Mouse (Mus musculus) midbrain, embryonic 14.5 days (tissue): ENCODE measurements around the gene Cpne4. TPM values are rescaled to one million over a fixed set of nuclear protein-coding genes. Genes with fewer than 3 reads are reported as not detected.

Experiments
- ATAC-seq: fragments of 200-750 bp; cut with Nextera tagmentation; 2 replicates; pipeline ENCODE4 v1.8.0; 2017; ENCODE audit warnings: moderate number of reproducible peaks, moderate library complexity; ENCODE audit not compliant: low FRiP score, low TSS enrichment
- DNase-seq: peaks from one replicate; pipeline ENCODE4 v3.0.0-alpha.2; 2015
- H3K27ac ChIP-seq: fragments of 300-500 bp; sonication (generic); replicated peaks from 2 replicates; pipeline ENCODE4 v1.5.1; 2014; ENCODE audit warnings: mild to moderate bottlenecking, low read depth, low read length, moderate library complexity
- H3K27me3 ChIP-seq: fragments of 300-500 bp; sonication (generic); 2 replicates; pipeline ENCODE4 v1.6.1; 2014; ENCODE audit warnings: low read length, control low read depth, mixed read lengths; ENCODE audit not compliant: control insufficient read depth, insufficient read depth
- H3K36me3 ChIP-seq: fragments of 300-500 bp; sonication (generic); 2 replicates; pipeline ENCODE4 v1.6.1; 2014; ENCODE audit warnings: low read length, control low read depth; ENCODE audit not compliant: control insufficient read depth, insufficient read depth
- H3K4me1 ChIP-seq: fragments of 300-500 bp; sonication (generic); 2 replicates; pipeline ENCODE4 v1.6.1; 2014; ENCODE audit warnings: mild to moderate bottlenecking, antibody characterized with exemption, low read length, control low read depth; ENCODE audit not compliant: control insufficient read depth, insufficient read depth
- H3K4me2 ChIP-seq: fragments of 300-500 bp; sonication (generic); 2 replicates; pipeline ENCODE4 v1.6.1; 2014; ENCODE audit warnings: mild to moderate bottlenecking, low read length, moderate library complexity
- H3K4me3 ChIP-seq: fragments of 300-500 bp; sonication (generic); replicated peaks from 2 replicates; pipeline ENCODE4 v1.5.1; 2014; ENCODE audit warnings: low read depth, low read length
- H3K9ac ChIP-seq: fragments of 300-500 bp; sonication (generic); replicated peaks from 2 replicates; pipeline ENCODE4 v1.6.1; 2014; ENCODE audit warnings: mild to moderate bottlenecking, low read length, moderate library complexity
- H3K9me3 ChIP-seq: fragments of 300-500 bp; sonication (generic); 2 replicates; pipeline ENCODE4 v1.6.1; 2016; ENCODE audit warnings: low read length, control low read depth, mixed read lengths; ENCODE audit not compliant: control insufficient read depth
- WGBS: fragments of 180-500 bp; shearing (Covaris S2); extraction: QIAGEN DNeasy Blood & Tissue Kit; methylation state at CpG from one replicate; pipeline ENCODE4 v1.1.7; 2014; 5-methylcytosine and 5-hydroxymethylcytosine counted together
- polyA plus RNA-seq: library from polyadenylated mRNA; unstranded; fragments of >200 nt; fragmentation: Nextera tagmentation; extraction: Ambion mirVana; gene quantifications from 2 replicates; pipeline ENCODE4 v1.2.1, GENCODE M21; 2014

Gene Cpne4
- polyA plus RNA-seq, 1 experiment from 2014 or later: 20.2 TPM

DNA sequence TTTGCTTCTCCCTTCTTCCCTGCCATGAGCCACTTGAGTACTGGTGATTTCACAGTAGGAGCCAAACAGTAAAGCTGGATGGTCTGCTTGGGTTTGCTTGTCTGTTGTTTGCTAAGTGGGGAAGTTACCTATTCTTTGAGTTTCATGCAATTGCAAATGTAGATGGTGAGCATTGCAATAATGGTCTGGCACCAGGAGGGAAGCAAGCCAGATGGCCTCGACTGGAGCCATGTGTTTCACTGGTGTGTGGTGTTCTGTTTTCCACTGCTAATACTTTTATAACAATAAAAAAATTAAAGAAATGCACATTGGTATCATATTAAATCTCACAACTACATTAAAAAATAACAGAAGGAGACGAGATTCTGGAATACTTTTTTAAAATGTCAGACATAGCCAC is 502.6 kb downstream of the Cpne4 start:
- no peak overlapping the region for H3K9ac ChIP-seq
- no peak for DNase-seq
- H3K36me3 ChIP-seq: peaks cover under 1% of the 10 kb centered on the region; the same call in 1 of the 2 replicates
- no peak for ATAC-seq
- no peak overlapping the region for H3K4me3 ChIP-seq
- H3K27me3 ChIP-seq: no peaks in the 10 kb centered on the region
- no peaks in the 10 kb centered on the region for H3K9me3 ChIP-seq
- no peak overlapping the region for H3K27ac ChIP-seq
- peaks cover 29% of the 10 kb centered on the region for H3K4me1 ChIP-seq
- 73% methylated on average over 2 of the region's 2 CpGs for WGBS
- H3K4me2 ChIP-seq: no peak overlapping the region

DNA sequence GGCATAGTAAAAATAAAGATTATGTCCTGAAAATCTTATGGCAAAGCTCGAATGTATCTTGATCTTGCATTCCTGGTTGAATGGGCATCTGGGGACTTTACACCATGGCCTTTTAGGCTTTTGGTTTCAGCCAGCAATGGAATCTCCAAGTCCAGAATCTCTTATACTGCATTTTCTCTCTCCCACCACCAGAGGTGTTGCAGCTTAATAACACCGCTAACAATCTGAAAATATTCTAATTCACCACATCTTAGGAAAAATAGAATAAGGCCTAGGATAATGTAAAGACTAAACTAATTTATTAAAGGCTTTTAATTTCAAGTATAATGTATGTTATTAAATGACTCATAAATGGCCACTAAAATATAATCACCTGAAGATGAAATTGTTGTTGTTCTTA is 503.2 kb downstream of the Cpne4 start:
- WGBS: 60% methylated on average over 2 of the region's 2 CpGs
- Histone ChIP-seq H3K4me1 (peaks cover 25% of the 10 kb centered on the region), H3K36me3 (peaks cover 4% of the 10 kb centered on the region; the same call in 1 of the 2 replicates), H3K9me3 (no peaks in the 10 kb centered on the region), H3K9ac (no peak overlapping the region), H3K27ac (no peak overlapping the region), H3K27me3 (no peaks in the 10 kb centered on the region), H3K4me3 (no peak overlapping the region), H3K4me2 (no peak overlapping the region)
- no peak for ATAC-seq
- DNase-seq: no peak

DNA sequence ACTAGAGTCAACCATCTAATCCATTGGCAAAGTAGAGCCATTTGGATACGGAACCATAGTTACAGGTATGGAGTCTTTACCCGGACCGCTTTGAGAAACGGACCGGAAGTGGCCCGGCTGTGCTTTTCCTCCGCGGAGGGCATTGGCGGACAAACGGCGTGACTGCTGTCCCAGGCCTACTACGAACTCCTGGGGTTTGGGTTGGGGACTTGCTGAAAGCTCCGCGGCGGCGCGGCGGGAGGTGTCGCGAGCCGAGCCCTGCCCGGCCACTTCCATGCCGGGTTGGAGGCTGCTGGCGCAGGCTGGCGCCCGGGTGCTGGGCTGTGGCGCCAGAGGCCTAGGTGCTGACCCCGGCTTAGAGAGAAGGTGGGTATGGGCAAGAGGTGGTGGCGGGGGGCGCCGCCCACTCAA is 506.1 kb downstream of the Cpne4 start, which contains the start of gene Mrpl3:
Mrpl3 (plus strand) TSS at position 93 of the 411 bp plus-strand sequence.
- H3K4me1 ChIP-seq: peaks cover 13% of the 10 kb centered on the region
- peak within 1 kb of the TSS; percentile 88 for H3K4me2 ChIP-seq
- H3K27ac ChIP-seq: peak within 1 kb of the TSS; percentile 63; the same call in 1 of the 2 replicates
- peaks cover 30% of the 10 kb centered on the region for H3K36me3 ChIP-seq
- ATAC-seq (peak; percentile 57; the same call in 1 of the 2 replicates), DNase-seq (peak; percentile 91)
- no peaks in the 10 kb centered on the region for H3K27me3 ChIP-seq
- H3K4me3 ChIP-seq: peak within 1 kb of the TSS; percentile 99
- H3K9me3 ChIP-seq: no peaks in the 10 kb centered on the region
- H3K9ac ChIP-seq: peak within 1 kb of the TSS; percentile 92
- WGBS: under 1% methylated on average over 31 of the region's 31 CpGs

DNA sequence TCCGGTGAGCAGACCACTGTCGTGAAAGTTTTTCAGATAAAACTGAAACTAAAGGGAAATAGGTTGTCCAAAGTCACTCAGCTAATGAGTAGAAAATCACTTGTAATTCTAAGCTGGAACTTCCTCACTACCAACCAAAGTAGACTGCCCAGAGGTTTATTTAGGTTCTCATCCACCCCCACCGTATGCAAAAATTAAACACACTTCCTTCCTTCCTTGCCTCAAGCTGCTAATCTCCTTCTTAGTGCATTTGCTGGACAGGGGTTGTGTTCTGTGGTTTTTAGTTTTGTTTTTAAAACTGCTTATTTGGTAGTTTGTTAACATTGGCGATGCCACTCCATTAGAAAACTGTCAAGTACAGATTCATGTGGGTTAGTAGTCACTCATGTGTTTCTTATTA is 506.7 kb downstream of the Cpne4 start:
- WGBS: 58% methylated on average over 4 of the region's 4 CpGs
- peak overlapping the region; percentile 88 for H3K4me2 ChIP-seq
- H3K4me1 ChIP-seq: peaks cover 7% of the 10 kb centered on the region; the same call in 1 of the 2 replicates
- H3K36me3 ChIP-seq: peaks cover 37% of the 10 kb centered on the region
- peak overlapping the region; percentile 92 for H3K9ac ChIP-seq
- no peak for DNase-seq
- H3K27me3 ChIP-seq: no peaks in the 10 kb centered on the region
- ATAC-seq: no peak
- H3K27ac ChIP-seq: 0 out of 2 replicates have a peak overlapping the region, but pooled peaks have one; percentile 63
- no peaks in the 10 kb centered on the region for H3K9me3 ChIP-seq
- H3K4me3 ChIP-seq: peak overlapping the region; percentile 99

DNA sequence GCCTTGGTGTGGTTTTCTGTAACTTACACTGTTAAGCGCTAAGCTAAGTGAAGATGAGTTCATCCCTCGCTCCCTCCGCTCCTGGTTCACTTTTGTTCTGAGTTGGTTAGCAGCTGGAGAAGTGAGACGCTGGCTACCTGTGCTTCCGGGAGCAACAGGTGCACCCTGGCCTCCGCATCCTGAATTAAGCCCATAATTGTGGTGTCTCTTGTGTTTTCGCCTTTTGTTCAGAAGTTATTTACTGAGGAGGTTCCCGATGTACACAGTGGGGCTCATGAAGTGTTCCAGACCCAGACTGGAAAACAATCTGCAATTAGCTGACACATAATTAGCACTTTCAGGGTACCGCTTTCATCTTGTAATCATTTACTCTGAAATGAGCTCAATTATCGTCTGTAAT is 522.0 kb downstream of the Cpne4 start:
- Histone ChIP-seq H3K36me3 (peaks cover 78% of the 10 kb centered on the region), H3K27ac (no peak overlapping the region), H3K4me3 (no peak overlapping the region), H3K4me1 (no peaks in the 10 kb centered on the region), H3K4me2 (no peak overlapping the region), H3K9ac (no peak overlapping the region), H3K9me3 (no peaks in the 10 kb centered on the region), H3K27me3 (no peaks in the 10 kb centered on the region)
- WGBS: 97% methylated on average over 10 of the region's 10 CpGs
- ATAC-seq: no peak
- no peak for DNase-seq

DNA sequence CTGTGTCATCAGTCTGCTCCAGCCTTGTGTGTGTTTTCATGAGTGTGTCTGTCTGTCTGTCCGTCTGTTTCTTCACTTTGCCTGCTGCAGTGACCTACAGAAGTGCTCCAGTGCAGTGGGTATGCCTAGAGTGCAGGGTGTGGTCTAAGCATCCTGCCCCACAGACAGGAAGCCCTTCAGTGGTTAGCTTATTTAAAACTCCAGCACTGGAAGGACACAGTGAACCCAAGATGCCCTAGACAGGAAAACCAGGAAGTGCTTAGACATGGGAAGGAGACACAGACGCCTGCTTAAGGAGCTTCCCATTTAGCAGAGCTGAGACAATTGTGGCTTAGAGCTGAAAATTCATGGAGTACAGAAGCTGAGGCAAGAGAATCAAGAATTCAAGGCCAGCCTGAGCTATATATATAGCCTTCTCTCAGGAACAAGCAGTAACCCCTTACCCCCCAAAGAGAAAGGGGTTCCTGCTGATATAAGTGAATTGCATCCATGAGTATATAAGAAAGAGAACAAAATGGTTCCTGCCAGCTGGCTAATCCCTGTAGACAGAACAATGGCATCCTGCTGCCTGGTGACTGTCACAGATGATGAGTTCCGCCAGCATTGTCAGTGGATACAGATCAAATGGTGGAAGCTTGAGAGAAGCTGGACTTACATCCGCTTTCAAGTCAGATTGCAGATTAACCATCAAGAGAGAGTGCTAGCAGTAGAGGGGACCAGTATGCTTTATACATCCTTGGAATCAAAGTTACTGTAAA is 526.1 kb downstream of the Cpne4 start:
- Histone ChIP-seq H3K27ac (no peak overlapping the region), H3K4me2 (no peak overlapping the region), H3K9ac (no peak overlapping the region), H3K36me3 (peaks cover 66% of the 10 kb centered on the region), H3K4me3 (no peak overlapping the region), H3K9me3 (no peaks in the 10 kb centered on the region), H3K4me1 (no peaks in the 10 kb centered on the region), H3K27me3 (no peaks in the 10 kb centered on the region)
- no peak for ATAC-seq
- WGBS: 38% methylated on average over 4 of the region's 4 CpGs
- DNase-seq: peak; percentile 8

DNA sequence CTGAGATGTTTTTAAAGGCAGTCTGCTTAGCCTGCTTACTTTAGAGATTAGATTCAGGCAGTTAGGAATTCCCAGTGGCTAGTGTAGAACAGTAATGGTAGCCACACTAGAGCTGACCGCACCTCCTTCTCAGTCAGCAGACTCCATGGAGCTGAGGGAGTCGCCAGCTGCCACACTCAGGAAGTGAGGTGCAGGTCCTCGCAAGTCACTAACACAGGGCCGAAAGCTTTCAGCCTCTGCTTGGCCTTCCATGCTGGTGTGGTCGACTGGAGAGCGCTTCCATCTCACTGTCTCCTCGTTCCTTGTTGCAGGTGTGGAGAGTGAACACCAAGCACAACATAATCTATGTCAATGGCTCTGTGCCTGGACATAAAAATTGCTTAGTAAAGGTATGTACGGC is 527.8 kb downstream of the Cpne4 start:
- Histone ChIP-seq H3K9me3 (no peaks in the 10 kb centered on the region), H3K36me3 (peaks cover 61% of the 10 kb centered on the region), H3K27ac (no peak overlapping the region), H3K4me1 (no peaks in the 10 kb centered on the region), H3K9ac (no peak overlapping the region), H3K27me3 (no peaks in the 10 kb centered on the region), H3K4me2 (no peak overlapping the region), H3K4me3 (no peak overlapping the region)
- WGBS: 91% methylated on average over 8 of the region's 8 CpGs
- ATAC-seq: no peak
- no peak for DNase-seq

DNA sequence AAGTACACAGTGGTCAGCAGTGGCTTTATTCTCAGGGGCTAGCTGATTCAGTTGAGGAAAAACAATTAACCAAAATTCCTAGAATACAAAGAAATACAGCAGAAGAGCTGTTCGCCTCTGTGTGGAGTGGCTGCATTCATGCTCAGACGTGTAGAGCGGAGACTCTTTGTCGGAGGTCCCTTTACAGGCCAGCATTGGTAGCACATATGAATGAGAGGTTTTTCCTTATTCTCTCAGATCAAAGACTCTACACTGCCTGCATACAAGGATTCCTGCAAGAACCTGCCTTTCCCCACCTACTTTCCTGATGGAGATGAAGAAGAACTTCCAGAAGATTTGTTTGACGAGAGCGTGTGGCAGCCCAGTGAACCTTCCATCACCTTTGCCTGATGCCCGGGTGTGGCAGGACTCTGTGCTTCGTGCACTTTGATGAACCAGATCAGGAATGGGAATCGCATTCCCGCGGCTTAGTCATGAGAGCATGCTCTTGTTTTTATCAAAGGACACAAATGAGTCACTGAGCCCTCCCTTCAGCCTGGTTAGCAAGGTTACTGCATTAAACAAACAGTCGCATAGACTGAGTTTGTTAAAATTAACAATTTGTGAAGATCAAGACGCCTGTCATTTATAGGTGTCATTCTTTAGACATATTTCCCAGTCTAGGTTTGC is 529.8 kb downstream of the Cpne4 start:
- Histone ChIP-seq H3K4me3 (no peak overlapping the region), H3K27ac (no peak overlapping the region), H3K9me3 (no peaks in the 10 kb centered on the region), H3K27me3 (no peaks in the 10 kb centered on the region), H3K4me1 (no peaks in the 10 kb centered on the region), H3K9ac (no peak overlapping the region), H3K36me3 (peaks cover 46% of the 10 kb centered on the region), H3K4me2 (no peak overlapping the region)
- no peak for DNase-seq
- 93% methylated on average over 13 of the region's 13 CpGs for WGBS
- no peak for ATAC-seq
